Mouse (Mus musculus) kidney, embryonic 14.5 days (tissue): Measurements from ENCODE around the gene Atl2. TPM values are rescaled to one million over a fixed set of nuclear protein-coding genes. Genes with fewer than 3 reads are reported as not detected.
A peak's percentile ranks its signal among the peaks of the same experiment; 100 is the strongest.

Source experiments
- ATAC-seq: fragments of 200-750 bp; cut with Nextera tagmentation; 2 replicates; pipeline ENCODE4 v1.8.0; 2017; ENCODE audit warnings: moderate number of reproducible peaks, mild to moderate bottlenecking, moderate TSS enrichment, moderate library complexity; ENCODE audit not compliant: low FRiP score, low TSS enrichment
- H3K27ac ChIP-seq: fragments of 300-500 bp; sonication (generic); 2 replicates; pipeline ENCODE4 v1.5.1; 2014; ENCODE audit warnings: low read depth, mild to moderate bottlenecking, low read length, moderate library complexity, mixed read lengths
- H3K27me3 ChIP-seq: fragments of 300-500 bp; sonication (generic); 2 replicates; pipeline ENCODE4 v1.6.1; 2014; ENCODE audit warnings: mild to moderate bottlenecking, low read length; ENCODE audit not compliant: control insufficient read depth, insufficient read depth
- H3K36me3 ChIP-seq: fragments of 300-500 bp; sonication (generic); 2 replicates; pipeline ENCODE4 v1.6.1; 2014; ENCODE audit warnings: low read length, mixed read lengths; ENCODE audit not compliant: control insufficient read depth, insufficient read depth
- H3K4me1 ChIP-seq: fragments of 300-500 bp; sonication (generic); 2 replicates; pipeline ENCODE4 v1.6.1; 2014; ENCODE audit warnings: low read length, mixed read lengths; ENCODE audit not compliant: control insufficient read depth, insufficient read depth
- H3K4me2 ChIP-seq: fragments of 300-500 bp; sonication (generic); replicated peaks from 2 replicates; pipeline ENCODE4 v1.6.1; 2014; ENCODE audit warnings: low read depth, mild to moderate bottlenecking, low read length
- H3K4me3 ChIP-seq: fragments of 300-500 bp; sonication (generic); 2 replicates; pipeline ENCODE4 v1.5.1; 2014; ENCODE audit warnings: mild to moderate bottlenecking, low read length
- H3K9ac ChIP-seq: fragments of 300-500 bp; sonication (generic); 2 replicates; pipeline ENCODE4 v1.6.1; 2014; ENCODE audit warnings: low read depth, mild to moderate bottlenecking, low read length, moderate library complexity
- H3K9me3 ChIP-seq: fragments of 300-500 bp; sonication (generic); 2 replicates; pipeline ENCODE4 v1.6.1; 2016; ENCODE audit warnings: low read length; ENCODE audit not compliant: control insufficient read depth
- WGBS: fragments of 180-500 bp; shearing (Covaris S2); extraction: QIAGEN DNeasy Blood & Tissue Kit; methylation state at CpG from one replicate; pipeline ENCODE4 v1.1.7; 2014; 5-methylcytosine and 5-hydroxymethylcytosine counted together
- polyA plus RNA-seq: library from polyadenylated mRNA; unstranded; fragments of >200 nt; fragmentation: Nextera tagmentation; extraction: Ambion mirVana; gene quantifications from 2 replicates; pipeline ENCODE4 v1.2.1, GENCODE M21; 2014

Gene Atl2
- polyA plus RNA-seq, 1 experiment from 2014 or later = 41.8 TPM

DNA sequence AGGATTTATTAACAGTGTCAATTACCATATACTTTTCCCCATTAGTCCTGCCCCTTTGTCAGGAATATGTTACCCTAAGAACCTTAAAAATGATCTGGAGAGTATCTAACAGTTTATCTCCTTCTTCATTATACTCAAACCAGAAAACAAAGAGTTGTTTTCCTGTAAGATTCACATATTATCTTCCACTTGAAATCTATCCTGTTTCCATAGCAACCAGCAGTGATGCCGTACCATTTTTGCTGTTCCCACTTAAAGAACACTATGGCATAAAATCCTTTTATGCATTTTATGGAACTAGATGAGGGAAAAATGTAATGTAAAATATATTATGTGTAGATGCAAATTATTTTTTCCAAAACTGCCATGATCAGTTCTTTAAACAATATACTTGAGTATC, 8.0 kb downstream of the Atl2 start:
- no peak overlapping the region for H3K9ac ChIP-seq
- WGBS = 78% methylated on average over 1 of the region's 1 CpGs
- H3K27me3 ChIP-seq = no peaks in the 10 kb centered on the region
- no peak overlapping the region for H3K27ac ChIP-seq
- peaks cover 15% of the 10 kb centered on the region for H3K4me1 ChIP-seq
- H3K4me3 ChIP-seq = no peak overlapping the region
- H3K9me3 ChIP-seq = no peaks in the 10 kb centered on the region
- no peaks in the 10 kb centered on the region for H3K36me3 ChIP-seq
- no peak for ATAC-seq
- H3K4me2 ChIP-seq = no peak overlapping the region

DNA sequence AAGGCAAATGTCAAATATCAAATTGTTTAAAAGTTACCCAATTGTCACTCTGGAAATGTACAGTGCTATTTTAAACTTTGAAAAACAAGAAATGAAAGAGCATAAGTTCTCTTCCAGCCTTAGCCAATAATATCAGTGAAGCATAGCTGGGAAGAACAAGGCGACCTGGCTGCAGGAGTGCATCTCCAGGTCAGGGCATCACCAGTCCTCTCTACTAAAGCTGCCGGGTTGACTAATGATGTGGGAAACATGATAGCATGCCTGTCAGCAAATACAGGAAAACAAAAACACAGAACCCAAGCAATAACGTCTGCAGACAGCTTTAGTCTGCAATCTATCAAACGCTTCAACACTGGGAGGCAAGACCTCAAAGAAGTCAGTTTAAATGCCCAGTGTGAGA, 12.7 kb downstream of the Atl2 start:
- no peaks in the 10 kb centered on the region for H3K27me3 ChIP-seq
- no peak overlapping the region for H3K4me2 ChIP-seq
- 6% methylated on average over 4 of the region's 4 CpGs for WGBS
- no peak overlapping the region for H3K27ac ChIP-seq
- H3K36me3 ChIP-seq = no peaks in the 10 kb centered on the region
- no peak overlapping the region for H3K9ac ChIP-seq
- H3K9me3 ChIP-seq = no peaks in the 10 kb centered on the region
- no peak overlapping the region for H3K4me3 ChIP-seq
- ATAC-seq = peak; percentile 88
- peaks cover 7% of the 10 kb centered on the region; the same call in 1 of the 2 replicates for H3K4me1 ChIP-seq

GRCm38 (mm10) chr17:79865027-79865426, 30.9 kb downstream of the Atl2 start:
- H3K27ac ChIP-seq = no peak overlapping the region
- H3K27me3 ChIP-seq = no peaks in the 10 kb centered on the region
- 90% methylated on average over 5 of the region's 5 CpGs for WGBS
- H3K4me2 ChIP-seq = no peak overlapping the region
- peaks cover 36% of the 10 kb centered on the region for H3K36me3 ChIP-seq
- H3K4me3 ChIP-seq = no peak overlapping the region
- no peaks in the 10 kb centered on the region for H3K4me1 ChIP-seq
- H3K9ac ChIP-seq = no peak overlapping the region
- H3K9me3 ChIP-seq = no peaks in the 10 kb centered on the region
- no peak for ATAC-seq

GRCm38 (mm10) chr17:79864503-79864902, 31.4 kb downstream of the Atl2 start:
- H3K9ac ChIP-seq = no peak overlapping the region
- H3K4me2 ChIP-seq = no peak overlapping the region
- H3K4me3 ChIP-seq = no peak overlapping the region
- H3K36me3 ChIP-seq = peaks cover 41% of the 10 kb centered on the region
- ATAC-seq = no peak
- 75% methylated on average over 8 of the region's 8 CpGs for WGBS
- H3K4me1 ChIP-seq = no peaks in the 10 kb centered on the region
- H3K27ac ChIP-seq = no peak overlapping the region
- no peaks in the 10 kb centered on the region for H3K9me3 ChIP-seq
- H3K27me3 ChIP-seq = no peaks in the 10 kb centered on the region

DNA sequence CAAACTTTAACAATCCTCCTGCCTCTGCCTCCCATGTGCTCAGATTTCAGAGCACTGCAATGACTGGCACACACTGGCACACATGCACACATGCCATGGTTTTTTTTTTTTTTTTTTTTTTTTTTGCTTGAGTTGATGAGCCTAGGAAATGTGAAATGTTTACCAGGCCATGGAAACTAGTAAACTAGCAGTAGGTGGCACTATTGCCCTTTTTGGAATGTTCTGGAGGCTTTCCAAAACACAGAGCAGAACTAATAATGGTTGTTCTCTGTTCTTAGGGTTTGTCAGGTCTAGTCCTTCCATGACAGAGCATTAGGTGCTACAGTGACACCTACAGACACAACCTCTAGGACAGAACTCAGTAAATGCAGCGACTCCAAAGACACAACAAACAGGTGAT, 33.9 kb downstream of the Atl2 start:
- ATAC-seq = no peak
- H3K4me2 ChIP-seq = no peak overlapping the region
- H3K27me3 ChIP-seq = no peaks in the 10 kb centered on the region
- H3K4me3 ChIP-seq = no peak overlapping the region
- no peaks in the 10 kb centered on the region for H3K4me1 ChIP-seq
- WGBS = 71% methylated on average over 1 of the region's 1 CpGs
- no peak overlapping the region for H3K27ac ChIP-seq
- no peak overlapping the region for H3K9ac ChIP-seq
- H3K36me3 ChIP-seq = peaks cover 66% of the 10 kb centered on the region
- H3K9me3 ChIP-seq = no peaks in the 10 kb centered on the region

GRCm38 (mm10) chr17:79855533-79855932, 40.4 kb downstream of the Atl2 start:
- peaks cover 85% of the 10 kb centered on the region for H3K36me3 ChIP-seq
- H3K27ac ChIP-seq = no peak overlapping the region
- H3K9me3 ChIP-seq = no peaks in the 10 kb centered on the region
- H3K4me3 ChIP-seq = no peak overlapping the region
- H3K4me2 ChIP-seq = no peak overlapping the region
- H3K9ac ChIP-seq = no peak overlapping the region
- WGBS = 89% methylated on average over 8 of the region's 8 CpGs
- H3K27me3 ChIP-seq = no peaks in the 10 kb centered on the region
- no peak for ATAC-seq
- no peaks in the 10 kb centered on the region for H3K4me1 ChIP-seq

GRCm38 (mm10) chr17:79848385-79848784, 47.5 kb downstream of the Atl2 start:
- no peak overlapping the region for H3K4me2 ChIP-seq
- no peak for ATAC-seq
- 80% methylated on average over 5 of the region's 5 CpGs for WGBS
- no peak overlapping the region for H3K27ac ChIP-seq
- H3K4me1 ChIP-seq = no peaks in the 10 kb centered on the region
- H3K9me3 ChIP-seq = no peaks in the 10 kb centered on the region
- peaks cover 37% of the 10 kb centered on the region for H3K36me3 ChIP-seq
- H3K9ac ChIP-seq = no peak overlapping the region
- no peaks in the 10 kb centered on the region for H3K27me3 ChIP-seq
- no peak overlapping the region for H3K4me3 ChIP-seq

- H3K4me3 ChIP-seq = no peak overlapping the region
- H3K27me3 ChIP-seq = no peaks in the 10 kb centered on the region
- no peaks in the 10 kb centered on the region for H3K9me3 ChIP-seq
- peaks cover 19% of the 10 kb centered on the region for H3K36me3 ChIP-seq
- no peaks in the 10 kb centered on the region for H3K4me1 ChIP-seq
- H3K9ac ChIP-seq = no peak overlapping the region
- 92% methylated on average over 2 of the region's 2 CpGs for WGBS
- H3K4me2 ChIP-seq = no peak overlapping the region
- no peak for ATAC-seq
- no peak overlapping the region for H3K27ac ChIP-seq
These were observed 49.7 kb downstream of the Atl2 start for GRCm38 (mm10) chr17:79846182-79846581.

- H3K9ac ChIP-seq = no peak overlapping the region
- 73% methylated on average over 2 of the region's 2 CpGs for WGBS
- no peak for ATAC-seq
- H3K36me3 ChIP-seq = peaks cover 16% of the 10 kb centered on the region
- no peaks in the 10 kb centered on the region for H3K4me1 ChIP-seq
- no peaks in the 10 kb centered on the region for H3K27me3 ChIP-seq
- H3K27ac ChIP-seq = no peak overlapping the region
- H3K9me3 ChIP-seq = no peaks in the 10 kb centered on the region
- no peak overlapping the region for H3K4me2 ChIP-seq
- no peak overlapping the region for H3K4me3 ChIP-seq
These were observed 50.2 kb downstream of the Atl2 start for GRCm38 (mm10) chr17:79845695-79846094.
